Mouse (Mus musculus): Measurements from ENCODE around the gene Cdk2ap2.
"Not testable (repeated sequence)": the region's sequence is repeated elsewhere in the genome, so short reads cannot be mapped to it uniquely, and the experiment has no call there.

Gene Cdk2ap2

DNA sequence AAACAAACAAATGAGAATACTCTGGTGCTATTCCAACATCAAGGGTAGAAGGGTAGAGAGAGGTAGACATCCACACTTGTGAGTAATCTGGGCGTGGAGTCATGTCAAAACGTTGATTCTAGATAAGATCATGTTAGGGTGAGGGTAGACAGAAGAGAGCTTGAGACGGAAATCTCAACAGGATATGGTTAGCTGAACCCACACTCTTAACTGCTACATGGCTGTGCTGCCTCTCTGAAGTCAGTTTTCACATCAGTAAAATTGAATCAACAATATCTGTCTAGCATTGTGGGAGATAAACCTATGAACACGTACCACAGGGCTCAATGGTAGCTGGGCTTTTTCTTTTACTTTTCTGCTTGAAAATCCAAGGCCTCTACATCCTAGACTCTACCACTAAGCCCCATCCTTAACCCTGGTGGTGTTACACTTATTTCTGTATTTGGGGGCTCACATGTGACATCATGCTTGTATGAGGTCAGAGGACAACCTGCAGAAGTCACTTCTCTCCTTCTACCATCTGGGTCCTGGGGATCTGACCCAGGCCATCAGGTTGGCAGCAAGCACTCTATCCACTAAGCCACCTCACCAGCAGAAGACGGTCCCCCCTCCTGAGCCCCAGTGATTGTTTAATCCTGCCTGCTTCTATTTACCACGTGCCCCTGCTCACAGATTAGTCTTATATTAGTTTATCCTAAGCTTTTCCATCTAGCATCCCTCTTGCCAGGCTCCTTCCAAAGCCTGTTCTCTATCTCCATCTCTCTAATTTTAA is 22.9 kb downstream of the Cdk2ap2 start:
- DNase-seq = no peak

- no peak for DNase-seq
These were observed 23.5 kb downstream of the Cdk2ap2 start for GRCm38 (mm10) chr19:4120496-4120895.

DNA sequence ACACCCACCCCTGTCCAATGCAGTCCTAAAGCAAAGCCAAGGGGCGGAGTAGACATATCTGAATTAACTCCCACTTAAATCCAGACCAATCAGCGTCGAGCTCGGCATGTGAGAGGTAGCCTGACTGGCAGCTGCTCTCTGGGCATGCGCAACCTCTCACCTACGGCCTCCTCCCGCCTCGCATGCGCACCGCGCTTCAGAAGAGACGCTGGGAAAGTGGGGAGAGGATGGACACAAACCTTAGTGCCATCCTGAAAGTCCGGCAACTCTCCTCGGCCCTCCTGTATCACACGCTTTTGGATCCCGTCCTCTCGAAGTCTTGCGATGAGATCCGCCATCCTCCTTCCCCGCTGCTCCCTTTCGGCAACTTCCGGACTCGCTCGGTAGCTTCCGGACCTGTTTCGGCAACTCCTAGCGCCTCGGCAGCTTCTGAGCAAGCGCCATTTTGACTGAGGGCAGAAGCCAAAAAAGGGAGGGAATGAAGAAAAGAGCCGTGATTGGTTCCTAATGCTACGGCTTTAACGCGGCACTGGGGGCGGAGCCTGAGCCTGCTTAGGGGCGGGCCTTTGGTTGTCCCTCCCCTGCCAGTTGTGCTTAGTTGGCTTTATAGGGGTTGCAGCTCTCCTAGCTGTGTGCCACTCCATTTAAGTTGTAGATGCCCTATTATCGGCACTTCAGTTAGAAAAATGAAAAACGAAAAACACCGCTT is 24.3 kb downstream of the Cdk2ap2 start:
- DNase-seq = peak; percentile 99

- not testable (repeated sequence) for DNase-seq
These were observed 24.9 kb downstream of the Cdk2ap2 start for GRCm38 (mm10) chr19:4121896-4122295.

DNA sequence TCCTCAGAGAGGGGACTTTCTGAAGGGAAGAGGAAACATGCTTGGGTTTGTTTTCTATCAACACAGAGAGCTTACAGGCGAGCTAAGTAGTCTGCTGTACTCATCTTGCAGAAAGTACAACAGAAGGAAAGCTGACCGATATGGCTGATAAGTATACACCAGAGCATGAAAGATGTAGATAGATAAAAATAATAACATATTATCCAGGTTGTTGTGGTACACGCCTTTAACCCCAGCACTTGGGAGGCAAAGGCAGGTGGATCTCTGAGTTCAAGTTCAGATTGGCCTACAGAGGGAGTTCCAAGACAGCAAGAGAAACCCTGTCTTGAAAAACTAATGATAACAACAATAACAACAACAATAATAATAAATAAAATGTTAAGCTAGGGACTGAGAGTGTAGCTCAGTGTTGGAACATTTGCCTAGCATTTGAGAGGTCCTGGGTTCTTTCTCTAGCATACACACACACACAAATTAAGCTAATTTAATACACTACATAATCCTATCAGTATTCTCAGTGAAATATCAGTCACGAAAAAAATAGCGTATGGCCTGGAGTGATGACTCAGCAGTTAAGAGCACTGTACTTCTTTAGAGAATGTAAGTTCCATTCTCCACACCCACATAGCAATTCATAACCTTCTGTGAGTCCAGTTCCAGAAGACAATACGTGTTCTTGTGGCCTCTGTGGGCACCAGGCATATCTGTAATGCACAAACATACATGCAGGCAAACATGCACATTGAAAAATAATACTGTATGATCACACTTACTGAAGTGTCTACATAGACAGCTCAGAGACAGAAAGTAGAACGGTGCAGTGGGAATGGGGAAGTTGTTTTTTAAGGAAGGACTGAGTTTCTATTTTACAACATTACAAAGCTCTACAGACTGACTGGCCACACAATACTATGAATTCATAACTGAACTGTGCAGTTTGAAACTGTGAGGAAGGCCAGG is 25.7 kb downstream of the Cdk2ap2 start:
- no peak for DNase-seq

- DNase-seq = no peak
These were observed 27.4 kb downstream of the Cdk2ap2 start for GRCm38 (mm10) chr19:4124432-4124831.

DNA sequence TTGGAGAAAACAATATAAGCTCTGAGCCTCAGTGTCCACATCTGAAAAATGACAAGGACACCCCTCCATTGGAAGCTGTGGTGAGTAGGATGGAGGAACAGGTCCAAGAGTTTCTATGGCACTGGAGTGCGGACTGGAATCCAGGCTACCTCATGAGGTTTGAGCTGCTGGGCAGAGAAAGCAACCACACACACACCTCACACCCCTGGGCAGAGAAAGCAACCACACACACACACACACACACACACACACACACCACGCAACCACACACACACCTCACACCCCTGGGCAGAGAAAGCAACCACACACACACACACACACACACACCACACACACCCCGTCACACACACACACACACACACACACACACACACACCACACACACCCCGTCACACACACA is 28.3 kb downstream of the Cdk2ap2 start:
- not testable (repeated sequence) for DNase-seq

DNA sequence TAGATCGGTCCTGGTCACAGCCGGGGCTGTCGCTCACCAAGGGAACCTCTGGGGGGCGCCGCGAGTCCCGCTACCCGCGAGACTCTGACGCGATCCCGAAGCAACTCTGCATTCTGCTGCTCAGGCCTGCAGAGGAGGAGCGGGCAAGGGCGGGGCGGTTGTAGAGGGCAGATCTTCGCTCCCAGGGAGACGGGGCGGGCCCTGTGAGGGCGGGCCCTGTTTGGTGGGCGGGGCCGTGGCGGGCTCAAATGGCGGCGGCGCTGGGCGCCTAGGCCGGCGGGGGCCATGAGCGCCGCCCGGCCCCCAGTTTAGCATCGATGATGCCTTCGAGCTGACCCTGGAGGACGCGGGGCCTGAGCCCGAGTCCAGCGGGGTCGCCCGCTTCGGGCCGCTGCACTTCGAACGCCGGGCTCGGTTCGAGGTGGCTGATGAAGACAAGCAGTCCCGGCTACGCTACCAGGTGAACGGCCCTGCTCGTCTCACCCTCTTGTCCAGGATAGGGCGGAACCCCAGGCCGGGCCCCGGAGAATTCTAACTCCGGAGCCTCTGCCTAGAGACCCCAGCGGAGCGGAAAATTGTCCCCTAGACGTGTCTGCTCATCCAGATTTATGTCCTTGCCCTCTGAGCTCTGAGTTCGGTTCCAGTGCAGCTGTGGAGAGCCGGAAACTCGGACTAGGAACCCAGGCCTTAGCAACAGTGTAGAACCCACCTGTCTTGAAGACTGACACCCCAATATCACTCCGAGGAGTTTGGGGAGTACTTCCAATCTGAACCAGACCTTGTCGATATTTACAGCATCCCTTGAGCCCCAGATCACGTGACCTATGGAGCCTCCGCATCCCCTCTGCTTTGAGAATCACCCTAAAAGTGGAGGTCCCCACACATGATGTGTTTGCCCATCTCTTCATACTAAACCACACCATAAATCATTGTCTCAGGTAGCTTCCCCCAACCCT is 29.0 kb downstream of the Cdk2ap2 start, which contains the start of gene Aip:
Gene Aip (minus strand): TSS at position 118 of the 956 bp plus-strand sequence.
- peak; percentile 99 for DNase-seq

GRCm38 (mm10) chr19:4126759-4127495 is 29.9 kb downstream of the Cdk2ap2 start:
- no peak for DNase-seq

DNA sequence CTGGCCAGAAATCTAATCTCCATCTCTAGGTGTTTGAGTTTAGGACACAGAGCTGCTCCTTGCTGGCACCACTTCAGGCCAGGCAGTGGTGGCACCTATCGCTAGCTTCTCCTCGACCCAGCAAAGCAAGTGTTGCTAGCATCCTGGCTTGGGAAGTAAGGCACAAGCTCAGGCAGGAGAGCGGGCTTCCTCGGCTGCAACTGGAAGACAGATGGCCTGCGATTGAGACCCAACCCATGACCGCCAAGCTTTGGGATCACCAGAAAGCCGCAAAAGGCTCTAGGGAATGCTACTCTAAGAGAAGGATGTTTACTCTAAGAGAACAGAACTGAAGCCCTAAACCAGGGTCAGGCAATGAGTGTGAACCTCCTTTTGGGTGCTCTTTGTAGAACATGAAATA is 32.5 kb downstream of the Cdk2ap2 start:
- DNase-seq = no peak

- DNase-seq = no peak
These were observed 33.1 kb downstream of the Cdk2ap2 start for GRCm38 (mm10) chr19:4130106-4130505.

GRCm38 (mm10) chr19:4131075-4131474 is 34.1 kb downstream of the Cdk2ap2 start:
- DNase-seq = no peak

DNA sequence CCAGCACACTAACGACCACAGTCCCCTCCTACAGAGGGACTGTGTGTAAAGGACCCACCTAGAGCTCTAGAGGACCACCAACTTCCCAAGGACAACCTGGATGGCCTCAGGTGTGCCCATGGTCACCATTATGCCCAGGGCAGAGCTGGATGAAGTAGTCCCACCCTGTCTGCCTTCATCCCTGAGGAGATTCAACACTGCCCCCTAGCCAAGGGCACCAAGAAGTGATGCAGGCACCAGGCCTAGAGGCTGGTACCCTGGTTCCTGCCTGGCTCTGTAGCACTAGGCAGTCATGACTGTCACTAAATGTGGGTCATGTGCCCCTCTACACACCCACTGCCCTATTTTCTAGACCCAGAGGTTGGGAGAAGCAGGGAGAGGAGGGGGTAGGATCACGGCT is 34.8 kb downstream of the Cdk2ap2 start:
- DNase-seq = no peak

DNA sequence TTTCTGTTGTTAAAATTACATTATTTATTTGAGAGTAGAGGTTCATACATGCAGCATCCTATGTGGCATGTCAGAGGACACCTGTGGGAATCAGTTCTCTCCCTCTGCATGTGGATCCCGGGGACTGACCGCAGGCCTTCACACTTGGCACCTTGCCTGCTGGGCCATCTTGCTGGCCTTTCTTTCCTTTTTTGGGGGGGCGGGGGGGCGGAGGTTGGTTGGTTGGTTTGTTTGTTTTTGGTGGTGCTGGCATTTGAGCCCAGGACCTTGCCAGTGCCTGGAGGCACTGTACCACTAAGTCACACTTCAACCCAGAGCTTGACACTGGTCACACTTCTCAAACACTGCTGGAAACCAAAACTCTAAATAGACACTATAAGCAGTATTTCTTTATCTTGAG is 37.4 kb downstream of the Cdk2ap2 start:
- no peak for DNase-seq

DNA sequence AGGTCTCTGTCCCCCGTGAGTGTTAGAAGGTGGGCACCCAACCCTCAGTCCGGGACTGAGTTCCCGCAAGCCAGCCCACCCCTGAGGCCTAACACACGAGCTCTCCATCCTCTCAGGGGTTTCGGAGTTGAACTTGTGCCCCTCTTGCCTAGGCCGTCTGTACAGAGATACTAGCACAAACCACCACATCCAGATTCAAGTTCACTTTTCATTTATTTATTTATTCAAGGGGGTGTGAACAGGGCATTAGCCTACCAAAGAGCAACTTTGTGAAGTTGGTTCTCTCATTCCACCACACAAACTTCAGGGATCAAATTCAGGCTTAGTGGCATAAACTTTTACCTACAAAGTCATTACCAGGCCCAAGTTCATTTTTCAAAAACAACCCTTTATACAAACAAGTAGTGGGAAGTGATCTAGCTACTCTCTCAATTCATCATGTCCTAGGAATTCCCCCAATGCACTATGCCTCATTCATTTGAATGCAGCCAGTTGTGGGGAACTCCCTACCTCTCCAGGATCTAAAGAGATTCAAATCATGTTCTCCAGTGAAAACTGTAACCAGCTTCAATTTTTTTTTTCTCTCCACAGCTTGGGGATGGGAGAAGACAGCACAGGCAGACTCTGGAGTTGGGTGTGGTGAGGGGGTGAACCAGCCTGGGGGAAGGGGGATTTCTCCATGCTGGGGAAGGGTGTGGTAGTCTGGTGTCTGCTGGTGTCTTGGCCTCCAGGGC is 38.4 kb downstream of the Cdk2ap2 start:
- not testable (repeated sequence) for DNase-seq

DNA sequence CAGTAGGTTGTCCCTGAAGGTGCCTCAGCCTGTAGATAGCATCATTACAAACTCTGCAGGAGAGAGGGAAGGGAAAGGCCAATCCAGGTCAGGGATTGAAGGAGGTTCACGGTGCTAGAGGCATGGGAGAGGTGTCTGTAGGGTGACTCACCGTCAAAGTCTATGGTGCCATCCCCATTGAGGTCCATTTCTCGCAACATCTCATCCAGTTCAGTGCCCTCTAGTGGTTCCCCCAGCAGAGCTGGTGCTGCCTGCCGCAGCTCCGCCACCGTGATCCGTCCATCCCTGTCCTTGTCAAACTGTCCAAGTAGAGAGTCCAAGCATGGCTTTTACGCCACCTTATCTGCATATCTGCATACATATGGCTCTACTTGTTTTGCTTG is 39.0 kb downstream of the Cdk2ap2 start:
- DNase-seq = not testable (repeated sequence)

GRCm38 (mm10) chr19:4136463-4136862 is 39.5 kb downstream of the Cdk2ap2 start:
- DNase-seq = no peak

- no peak for DNase-seq
These were observed 40.9 kb downstream of the Cdk2ap2 start for GRCm38 (mm10) chr19:4137913-4138312.

GRCm38 (mm10) chr19:4139446-4139845 is 42.5 kb downstream of the Cdk2ap2 start, which contains the start of gene Gpr152:
TSS of gene Gpr152 (plus strand) at chr19:4139787.
- DNase-seq = no peak

DNA sequence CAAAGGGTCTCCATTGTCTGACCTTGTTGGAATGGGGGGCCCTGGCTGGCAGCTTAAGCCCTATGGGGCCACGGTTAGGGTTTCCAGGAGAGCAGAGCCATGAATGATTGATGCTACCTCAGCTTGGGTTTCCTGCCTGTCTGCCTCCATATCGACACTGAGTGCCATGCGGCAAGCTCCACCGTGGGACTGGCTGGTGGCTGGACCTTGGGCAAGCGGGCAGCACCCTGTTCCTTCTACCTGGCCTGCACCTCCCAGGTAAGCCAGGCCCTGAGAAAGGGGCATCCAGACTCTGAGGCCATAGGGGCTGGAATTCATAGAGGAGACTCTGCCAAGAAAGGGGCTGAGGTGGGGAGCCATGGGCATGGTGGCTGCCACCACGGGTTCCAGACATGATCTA is 43.2 kb downstream of the Cdk2ap2 start:
- DNase-seq = no peak
